Mouse (Mus musculus): ENCODE measurements around the gene Prr36. TPM values are rescaled to one million over a fixed set of nuclear protein-coding genes. Genes with fewer than 3 reads are reported as not detected.
"Not testable (repeated sequence)": the region's sequence is repeated elsewhere in the genome, so short reads cannot be mapped to it uniquely, and the experiment has no call there.

Gene Prr36
- 36.2 and 37.5 TPM in 2 replicates for polyA plus RNA-seq (2015; fragmentation: Nextera tagmentation; extraction: Ambion mirVana)

GRCm38 (mm10) chr8:4216791-4217621 lies at the start of gene Prr36:
TSS of gene Prr36 (minus strand) at chr8:4217459.
- Histone ChIP-seq H3K4me2 (peak within 1 kb of the TSS; percentile 96), H3K9ac (replicated peaks) (peak within 1 kb of the TSS; percentile 79), H3K27ac (replicated peaks) (peak within 1 kb of the TSS; percentile 96), H3K27me3 (replicated peaks) (no peaks in the 10 kb centered on the region), H3K4me3 (replicated peaks) (peak within 1 kb of the TSS; percentile 75), H3K36me3 (no peaks in the 10 kb centered on the region), H3K9me3 (replicated peaks) (no peaks in the 10 kb centered on the region), H3K4me1 (peaks cover 44% of the 10 kb centered on the region)
- peak; percentile 88 for ATAC-seq (ENCODE audit: low FRiP score)
- WGBS, result under 1% methylated on average over 43 of the region's 44 CpGs

GRCm38 (mm10) chr8:4265160-4265914 lies 48.1 kb upstream of the Prr36 start:
- Histone ChIP-seq H3K4me1 (no peaks in the 10 kb centered on the region), H3K36me3 (peaks cover 97% of the 10 kb centered on the region), H3K4me2 (no peak overlapping the region), H3K4me3 (replicated peaks) (no peak overlapping the region), H3K9ac (replicated peaks) (no peak overlapping the region), H3K27me3 (replicated peaks) (no peaks in the 10 kb centered on the region), H3K27ac (replicated peaks) (no peak overlapping the region), H3K9me3 (replicated peaks) (no peaks in the 10 kb centered on the region)
- ATAC-seq (ENCODE audit: low FRiP score), result no peak
- 95% methylated on average over 15 of the region's 15 CpGs for WGBS

GRCm38 (mm10) chr8:4263105-4263791 lies 46.0 kb upstream of the Prr36 start:
- no peaks in the 10 kb centered on the region for H3K27me3 ChIP-seq (replicated peaks)
- peaks cover 11% of the 10 kb centered on the region for H3K4me1 ChIP-seq
- H3K4me3 ChIP-seq (replicated peaks), result no peak overlapping the region
- 92% methylated on average over 8 of the region's 8 CpGs for WGBS
- peaks cover 83% of the 10 kb centered on the region for H3K36me3 ChIP-seq
- no peaks in the 10 kb centered on the region for H3K9me3 ChIP-seq (replicated peaks)
- no peak overlapping the region for H3K9ac ChIP-seq (replicated peaks)
- ATAC-seq (ENCODE audit: low FRiP score), result no peak
- H3K4me2 ChIP-seq, result no peak overlapping the region
- H3K27ac ChIP-seq (replicated peaks), result no peak overlapping the region

GRCm38 (mm10) chr8:4259805-4260170 lies 42.5 kb upstream of the Prr36 start:
- ATAC-seq (ENCODE audit: low FRiP score), result no peak
- Histone ChIP-seq H3K9me3 (replicated peaks) (no peaks in the 10 kb centered on the region), H3K9ac (replicated peaks) (peak overlapping the region; percentile 87), H3K4me2 (peak overlapping the region; percentile 76), H3K27me3 (replicated peaks) (no peaks in the 10 kb centered on the region), H3K4me1 (peaks cover 40% of the 10 kb centered on the region), H3K27ac (replicated peaks) (peak overlapping the region; percentile 93), H3K4me3 (replicated peaks) (no peak overlapping the region), H3K36me3 (peaks cover 66% of the 10 kb centered on the region)
- WGBS, result 85% methylated on average over 4 of the region's 4 CpGs

GRCm38 (mm10) chr8:4259125-4259804 lies 42.0 kb upstream of the Prr36 start, which contains the start of gene Ctxn1:
TSS of gene Ctxn1 (minus strand) at chr8:4259274.
- H3K9me3 ChIP-seq (replicated peaks), result no peaks in the 10 kb centered on the region
- peak; percentile 92 for ATAC-seq (ENCODE audit: low FRiP score)
- peak within 1 kb of the TSS; percentile 76 for H3K4me2 ChIP-seq
- no peaks in the 10 kb centered on the region for H3K27me3 ChIP-seq (replicated peaks)
- peaks cover 65% of the 10 kb centered on the region for H3K36me3 ChIP-seq
- peak within 1 kb of the TSS; percentile 87 for H3K9ac ChIP-seq (replicated peaks)
- H3K4me3 ChIP-seq (replicated peaks), result peak within 1 kb of the TSS; percentile 90
- H3K27ac ChIP-seq (replicated peaks), result peak within 1 kb of the TSS; percentile 93
- H3K4me1 ChIP-seq, result peaks cover 45% of the 10 kb centered on the region
- 5% methylated on average over 26 of the region's 33 CpGs for WGBS

- WGBS, result 0% methylated on average over 32 of the region's 32 CpGs
- H3K4me1 ChIP-seq, result peaks cover 51% of the 10 kb centered on the region
These were observed 41.4 kb upstream of the Prr36 start for GRCm38 (mm10) chr8:4258678-4259077.

GRCm38 (mm10) chr8:4258233-4258632 lies 41.0 kb upstream of the Prr36 start:
- Histone ChIP-seq H3K36me3 (peaks cover 55% of the 10 kb centered on the region), H3K4me1 (peaks cover 54% of the 10 kb centered on the region), H3K4me2 (peak overlapping the region; percentile 76), H3K27ac (replicated peaks) (peak overlapping the region; percentile 93), H3K4me3 (replicated peaks) (peak overlapping the region; percentile 90), H3K9ac (replicated peaks) (peak overlapping the region; percentile 87), H3K27me3 (replicated peaks) (no peaks in the 10 kb centered on the region), H3K9me3 (replicated peaks) (no peaks in the 10 kb centered on the region)
- WGBS, result 2% methylated on average over 35 of the region's 35 CpGs
- peak; percentile 57 for ATAC-seq (ENCODE audit: low FRiP score)

More at GRCm38 (mm10) chr8:4258678-4259077, 41.4 kb upstream of the Prr36 start:
- Histone ChIP-seq H3K4me2 (peak overlapping the region; percentile 76), H3K36me3 (peaks cover 60% of the 10 kb centered on the region), H3K27me3 (replicated peaks) (no peaks in the 10 kb centered on the region), H3K9me3 (replicated peaks) (no peaks in the 10 kb centered on the region), H3K27ac (replicated peaks) (peak overlapping the region; percentile 93), H3K9ac (replicated peaks) (peak overlapping the region; percentile 87), H3K4me3 (replicated peaks) (peak overlapping the region; percentile 90)
- ATAC-seq (ENCODE audit: low FRiP score), result peak; percentile 75

GRCm38 (mm10) chr8:4257350-4257749 lies 40.1 kb upstream of the Prr36 start:
- peak overlapping the region; percentile 76 for H3K4me2 ChIP-seq
- H3K36me3 ChIP-seq, result peaks cover 47% of the 10 kb centered on the region
- H3K9ac ChIP-seq (replicated peaks), result peak overlapping the region; percentile 87
- H3K4me1 ChIP-seq, result peaks cover 58% of the 10 kb centered on the region
- no peaks in the 10 kb centered on the region for H3K9me3 ChIP-seq (replicated peaks)
- H3K27ac ChIP-seq (replicated peaks), result peak overlapping the region; percentile 93
- 58% methylated on average over 4 of the region's 4 CpGs for WGBS
- no peaks in the 10 kb centered on the region for H3K27me3 ChIP-seq (replicated peaks)
- H3K4me3 ChIP-seq (replicated peaks), result peak overlapping the region; percentile 90
- no peak for ATAC-seq (ENCODE audit: low FRiP score)

GRCm38 (mm10) chr8:4256911-4257310 lies 39.7 kb upstream of the Prr36 start:
- Histone ChIP-seq H3K4me1 (peaks cover 60% of the 10 kb centered on the region), H3K4me2 (peak overlapping the region; percentile 76), H3K9ac (replicated peaks) (peak overlapping the region; percentile 87), H3K27ac (replicated peaks) (peak overlapping the region; percentile 93), H3K4me3 (replicated peaks) (peak overlapping the region; percentile 90), H3K36me3 (peaks cover 42% of the 10 kb centered on the region), H3K9me3 (replicated peaks) (no peaks in the 10 kb centered on the region), H3K27me3 (replicated peaks) (no peaks in the 10 kb centered on the region)
- no peak for ATAC-seq (ENCODE audit: low FRiP score)
- WGBS, result 46% methylated on average over 4 of the region's 4 CpGs

- 87% methylated on average over 7 of the region's 7 CpGs for WGBS
- not testable (repeated sequence) for H3K9me3 ChIP-seq (replicated peaks); ATAC-seq (ENCODE audit: low FRiP score); H3K27ac ChIP-seq (replicated peaks); H3K9ac ChIP-seq (replicated peaks); H3K4me3 ChIP-seq (replicated peaks); H3K4me2 ChIP-seq; H3K27me3 ChIP-seq (replicated peaks)
- Histone ChIP-seq H3K4me1 (peaks cover 63% of the 10 kb centered on the region), H3K36me3 (peaks cover 30% of the 10 kb centered on the region)
These were observed 38.2 kb upstream of the Prr36 start for GRCm38 (mm10) chr8:4255471-4255870.

- Histone ChIP-seq H3K4me1 (peaks cover 57% of the 10 kb centered on the region), H3K9ac (replicated peaks) (peak overlapping the region; percentile 99), H3K36me3 (peaks cover 28% of the 10 kb centered on the region), H3K27me3 (replicated peaks) (no peaks in the 10 kb centered on the region), H3K9me3 (replicated peaks) (no peaks in the 10 kb centered on the region), H3K4me3 (replicated peaks) (peak overlapping the region; percentile 97), H3K4me2 (peak overlapping the region; percentile 85), H3K27ac (replicated peaks) (peak overlapping the region; percentile 98)
- WGBS, result 72% methylated on average over 6 of the region's 6 CpGs
- no peak for ATAC-seq (ENCODE audit: low FRiP score)
These were observed 36.7 kb upstream of the Prr36 start for GRCm38 (mm10) chr8:4254001-4254400.

Measured in neural tube, embryonic 15.5 days (tissue).